ENCODE assay signal across 8 mouse cellular contexts in genomic region chr17:23193441-23193840, GRCm38 (mm10). TPM values are rescaled to one million over a fixed set of nuclear protein-coding genes. Genes with fewer than 3 reads are reported as not detected.
A peak's percentile ranks its signal among the peaks of the same experiment; 100 is the strongest.
DNase-seq lines count a peak whose midpoint lies in the region; ATAC-seq lines count a peak whose summit lies in the region.

No protein-coding gene starts in this region.

- ATAC-seq in intestine, embryonic 16.5 days, result peak; percentile 93
- ATAC-seq in limb, embryonic 12.5 days (ENCODE audit: insufficient number of reproducible peaks, insufficient read depth, low FRiP score, low TSS enrichment, low read depth), result peak; percentile 90
- ATAC-seq in midbrain, embryonic 13.5 days, result peak; percentile 96

- H3K4me1 ChIP-seq in intestine, embryonic 16.5 days (ENCODE audit: control insufficient read depth, insufficient read depth, low read length), result peaks cover 4% of the 10 kb centered on the region; the same call in 1 of the 2 replicates
- H3K4me1 ChIP-seq in limb, embryonic 12.5 days (replicated peaks), result peaks cover 4% of the 10 kb centered on the region
- peaks cover 15% of the 10 kb centered on the region for H3K4me1 ChIP-seq in midbrain, embryonic 13.5 days (replicated peaks)

- peak; percentile 3 to 23 for DNase-seq in urinary bladder, adult 18-20 months (ENCODE audit: low spot score in 2 of 2)
- no peak for DNase-seq in urinary bladder, postnatal 10 days (ENCODE audit: low spot score)
- DNase-seq in embryo, embryonic 11 days, result peak; percentile 65
- peak; percentile 17 to 25 for DNase-seq in gastrocnemius, postnatal 36 days
- DNase-seq in spleen, postnatal 10 days (ENCODE audit: low spot score in 2 of 2), result peak; percentile 13 to 46

- no peak overlapping the region for H3K27ac ChIP-seq in intestine, embryonic 16.5 days (ENCODE audit: low read length)
- peak overlapping the region; percentile 64; the same call in 1 of the 2 replicates for H3K27ac ChIP-seq in limb, embryonic 12.5 days
- H3K27ac ChIP-seq in midbrain, embryonic 13.5 days, result no peak overlapping the region

- H3K36me3 ChIP-seq in intestine, embryonic 16.5 days (ENCODE audit: control insufficient read depth, insufficient read depth, low read length), result no peaks in the 10 kb centered on the region
- peaks cover 5% of the 10 kb centered on the region; the same call in 1 of the 2 replicates for H3K36me3 ChIP-seq in limb, embryonic 12.5 days
- peaks cover 6% of the 10 kb centered on the region; the same call in 1 of the 2 replicates for H3K36me3 ChIP-seq in midbrain, embryonic 13.5 days

- H3K4me3 ChIP-seq in intestine, embryonic 16.5 days (ENCODE audit: low read length), result peak overlapping the region; percentile 58
- peak overlapping the region; percentile 47 for H3K4me3 ChIP-seq in limb, embryonic 12.5 days (replicated peaks)
- peak overlapping the region; percentile 52 for H3K4me3 ChIP-seq in midbrain, embryonic 13.5 days (replicated peaks)

- intact Hi-C loops in gastrocnemius, postnatal 36 days (cut with DNase I), result loop anchor here (10.0 kb wide), 1 partner anchor 351 kb away; no protein-coding TSS in a partner anchor

- H3K4me2 ChIP-seq in intestine, embryonic 16.5 days (ENCODE audit: low read depth, low read length), result peak overlapping the region; percentile 79
- H3K4me2 ChIP-seq in limb, embryonic 12.5 days, result peak overlapping the region; percentile 66
- H3K4me2 ChIP-seq in midbrain, embryonic 13.5 days (replicated peaks), result peak overlapping the region; percentile 70

- H3K27me3 ChIP-seq in intestine, embryonic 16.5 days (replicated peaks; ENCODE audit: control insufficient read depth, insufficient read depth, low read length), result no peaks in the 10 kb centered on the region
- no peaks in the 10 kb centered on the region for H3K27me3 ChIP-seq in limb, embryonic 12.5 days
- no peaks in the 10 kb centered on the region for H3K27me3 ChIP-seq in midbrain, embryonic 13.5 days

- under 1% methylated on average over 11 of the region's 11 CpGs for WGBS in intestine, embryonic 16.5 days
- WGBS in limb, embryonic 12.5 days, result 2% methylated on average over 11 of the region's 11 CpGs
- WGBS in midbrain, embryonic 13.5 days, result under 1% methylated on average over 11 of the region's 11 CpGs

- peak overlapping the region; percentile 74 for H3K9ac ChIP-seq in intestine, embryonic 16.5 days (ENCODE audit: low read depth, low read length)
- H3K9ac ChIP-seq in limb, embryonic 12.5 days (replicated peaks), result peak overlapping the region; percentile 47
- peak overlapping the region; percentile 59 for H3K9ac ChIP-seq in midbrain, embryonic 13.5 days (replicated peaks)

- H3K9me3 ChIP-seq in intestine, embryonic 16.5 days (ENCODE audit: control insufficient read depth, low read length), result no peaks in the 10 kb centered on the region
- H3K9me3 ChIP-seq in limb, embryonic 12.5 days, result no peaks in the 10 kb centered on the region
- H3K9me3 ChIP-seq in midbrain, embryonic 13.5 days, result no peaks in the 10 kb centered on the region

RNA-seq across cellular contexts. Expression of gene Zfp40, which starts 0.4 kb away (rescaled TPM):
- 1 to 10 TPM; 2.0 TPM for total RNA-seq in gastrocnemius, postnatal 36 days (2021)
- polyA plus RNA-seq in intestine, embryonic 16.5 days (2015; fragmentation: Nextera tagmentation; extraction: Ambion mirVana), result 5.7 and 6.7 TPM in 2 replicates
- 13.4 and 16.2 TPM in 2 replicates for polyA plus RNA-seq in limb, embryonic 12.5 days (2016; fragmentation: Nextera tagmentation; extraction: Ambion mirVana)
- polyA plus RNA-seq in midbrain, embryonic 13.5 days (2015; fragmentation: Nextera tagmentation; extraction: Ambion mirVana), result 25.3 and 26.6 TPM in 2 replicates
